Mouse (Mus musculus): Measurements from ENCODE around the gene Tecpr1.

GRCm38 (mm10) chr5:144204911-144205310 lies 18.5 kb downstream of the Tecpr1 start:
- TF ChIP-seq CTCF (IDR thresholded peaks at IDR 0.05; ENCODE audit: low read depth): no peak
- no peak for TF ChIP-seq EP300 (IDR thresholded peaks at IDR 0.05; ENCODE audit: low read depth)

Measured in liver, postnatal 0 days (tissue).